Mouse (Mus musculus) mesoderm, embryonic 11.5 days (tissue): ENCODE measurements around the gene Usp42.

Experiments
- DNase-seq: peaks from one replicate; pipeline ENCODE4 v3.0.0-alpha.2; 2012; ENCODE audit warnings: low read depth, low spot score

Gene Usp42

GRCm38 (mm10) chr5:143690392-143690791 lies 41.7 kb downstream of the Usp42 start:
- no peak for DNase-seq

GRCm38 (mm10) chr5:143687589-143687988 lies 44.5 kb downstream of the Usp42 start:
- DNase-seq = no peak

DNA sequence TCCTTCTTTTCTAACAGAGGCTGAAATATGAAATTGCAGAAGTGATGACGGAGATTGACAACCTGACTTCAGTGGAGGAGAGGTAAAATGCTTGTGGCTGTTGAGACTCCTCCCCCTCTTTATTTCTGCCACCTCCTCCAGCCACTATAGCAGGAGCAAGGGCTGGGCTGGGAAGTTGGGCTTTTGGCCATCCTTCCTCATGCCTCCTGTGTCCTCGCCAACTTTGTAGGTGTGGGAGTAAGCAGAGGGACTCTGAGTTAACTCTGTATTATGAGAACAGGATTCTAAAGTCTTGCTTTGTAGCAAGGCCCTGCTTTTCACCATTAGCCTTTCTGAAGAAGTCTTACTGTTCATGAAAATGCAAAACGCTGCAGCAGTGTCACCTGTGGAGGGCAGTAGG lies 45.6 kb downstream of the Usp42 start:
- no peak for DNase-seq

GRCm38 (mm10) chr5:143684911-143685390 lies 47.1 kb downstream of the Usp42 start:
- DNase-seq = no peak

GRCm38 (mm10) chr5:143683696-143684095 lies 48.4 kb downstream of the Usp42 start:
- peak; percentile 28 for DNase-seq

DNA sequence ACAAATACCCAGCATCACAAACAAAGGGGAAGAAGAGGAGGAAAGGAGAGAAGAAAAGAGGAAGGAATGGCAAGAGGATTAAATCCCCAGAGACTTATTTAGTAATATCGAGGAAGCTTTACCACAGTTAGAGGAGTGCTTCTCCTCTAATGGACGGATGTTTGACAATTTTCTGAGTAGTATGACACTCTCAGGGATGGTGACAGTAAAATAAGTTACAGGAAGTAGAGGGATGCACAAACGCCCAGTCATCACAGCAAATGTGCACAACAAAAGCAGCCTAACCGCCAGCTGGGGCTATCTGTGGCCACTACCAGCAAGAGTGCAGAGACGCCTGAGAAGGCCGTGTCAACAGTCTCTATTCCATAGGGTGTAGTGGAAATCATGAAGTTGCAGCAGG lies 52.4 kb downstream of the Usp42 start:
- DNase-seq = no peak

DNA sequence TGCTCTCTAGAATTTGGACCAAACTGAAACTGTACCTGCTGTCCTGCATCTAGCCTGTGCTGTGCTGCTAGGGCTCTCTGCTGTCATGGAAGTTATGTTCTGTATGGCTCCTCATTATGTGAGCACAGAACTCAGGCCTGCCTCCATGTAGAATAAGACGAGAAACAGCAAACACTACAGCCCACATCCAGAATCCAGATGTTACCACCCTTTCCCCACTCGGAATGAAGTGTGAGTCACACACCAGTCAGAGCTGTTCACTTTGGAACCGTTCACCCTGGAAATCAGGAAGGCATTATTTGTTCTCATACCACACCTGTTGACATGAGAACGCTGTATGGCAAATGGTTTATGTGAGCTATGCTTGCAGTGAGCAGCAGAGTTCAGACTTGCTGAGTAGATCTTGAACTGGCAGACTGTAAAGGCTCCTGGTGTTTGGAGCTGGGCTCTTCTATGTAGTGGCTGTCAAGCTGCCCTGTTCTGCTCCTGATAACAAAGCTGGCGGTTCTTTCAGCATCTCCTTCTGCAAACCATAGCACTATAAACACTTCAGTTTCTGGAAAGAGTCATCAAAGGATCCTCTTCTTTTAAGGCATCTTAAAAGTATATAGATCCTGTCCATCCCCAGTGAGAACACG lies 53.3 kb downstream of the Usp42 start:
- no peak for DNase-seq

- DNase-seq = no peak
These were observed 54.7 kb downstream of the Usp42 start for GRCm38 (mm10) chr5:143677363-143677762.

- DNase-seq = no peak
These were observed 55.7 kb downstream of the Usp42 start for GRCm38 (mm10) chr5:143676218-143676985.

GRCm38 (mm10) chr5:143674576-143674975 lies 57.5 kb downstream of the Usp42 start:
- DNase-seq = peak; percentile 26

DNA sequence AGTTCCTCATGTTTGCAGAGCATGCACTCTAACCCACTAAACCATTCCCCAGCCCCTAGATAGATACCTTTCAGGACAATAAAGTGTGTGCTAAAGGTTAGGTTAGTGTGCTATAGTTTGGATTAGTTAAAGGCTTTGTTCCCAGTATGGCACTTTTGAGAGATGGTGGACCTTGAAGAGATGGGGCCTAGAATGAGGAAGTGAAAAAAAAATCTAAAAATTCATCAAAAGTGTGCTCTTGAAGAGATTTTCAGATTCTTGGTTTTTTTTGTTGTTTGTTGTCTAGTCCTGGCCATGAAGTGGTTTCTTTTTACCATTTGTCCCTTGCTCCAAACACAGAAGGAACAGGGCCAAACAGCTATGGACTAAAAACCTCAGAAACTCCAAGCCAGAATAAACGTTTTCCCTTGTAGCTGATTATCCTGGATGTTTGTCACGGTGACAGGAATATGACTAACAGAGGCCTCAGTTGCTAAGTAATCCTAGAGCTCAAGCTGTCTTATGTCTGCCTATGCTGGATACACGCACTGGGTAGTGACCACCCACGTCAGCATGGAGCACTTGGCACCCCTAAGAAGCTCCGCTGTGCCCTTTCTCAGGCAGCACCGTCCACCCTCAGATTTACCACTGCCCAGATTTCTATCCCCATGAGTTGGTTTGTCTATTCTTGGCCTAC lies 61.2 kb downstream of the Usp42 start:
- no peak for DNase-seq

DNA sequence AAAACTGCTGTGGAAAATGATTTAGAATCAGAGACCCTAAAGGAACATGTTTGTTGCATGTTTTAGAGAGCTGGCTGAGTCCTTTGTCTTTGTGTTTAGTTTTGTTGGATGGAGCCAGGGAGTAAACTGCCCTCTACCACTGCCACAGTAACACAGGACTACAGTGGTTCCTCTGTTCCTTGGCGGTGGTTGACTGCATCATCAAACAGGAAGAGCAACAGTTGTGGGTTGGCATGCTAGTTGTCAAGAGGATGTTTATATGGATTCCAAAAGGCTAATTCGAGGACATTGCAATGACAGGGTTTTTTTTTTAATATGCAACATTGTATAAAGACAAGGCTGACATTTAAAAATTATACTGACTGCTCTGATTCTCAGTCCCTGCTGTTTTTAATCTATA lies 62.2 kb downstream of the Usp42 start:
- DNase-seq = no peak

DNA sequence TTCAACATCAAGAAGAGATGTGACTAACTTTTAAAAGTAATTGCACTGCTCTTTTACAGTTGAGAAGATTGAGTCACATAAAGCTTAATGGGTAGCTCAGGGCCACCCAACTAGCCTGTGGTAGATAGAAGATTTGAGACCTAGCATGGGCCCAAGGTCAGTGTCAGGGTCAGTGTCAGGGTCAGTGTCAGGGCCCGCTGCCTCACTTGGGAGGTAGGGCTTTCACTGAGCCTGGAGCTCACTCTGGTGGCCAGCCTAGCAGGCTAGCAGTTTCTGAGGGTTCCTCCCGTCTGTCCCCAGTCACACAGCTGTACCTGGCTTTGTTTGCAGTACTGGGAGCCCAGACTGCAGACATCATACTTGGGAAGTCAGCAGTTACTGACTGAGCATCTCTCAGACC lies 62.7 kb downstream of the Usp42 start:
- DNase-seq = no peak

DNA sequence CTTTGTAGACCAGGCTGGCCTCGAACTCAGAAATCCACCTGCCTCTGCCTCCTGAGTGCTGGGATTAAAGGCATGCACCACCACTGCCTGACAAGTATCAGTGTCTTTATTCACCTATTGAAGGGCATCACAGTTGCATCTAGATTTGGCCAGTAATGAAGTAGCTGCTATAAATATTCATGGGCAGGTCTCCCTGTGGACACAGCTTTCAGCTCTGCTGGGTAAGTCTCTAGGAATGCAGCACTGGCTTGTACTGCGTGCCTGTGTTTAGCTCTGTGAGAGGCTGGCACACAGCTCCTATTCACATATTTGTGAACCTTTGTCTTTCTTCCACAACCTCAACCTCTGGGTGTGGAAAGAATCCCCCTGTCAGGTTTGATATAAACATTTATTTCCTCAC lies 63.2 kb downstream of the Usp42 start:
- peak; percentile 26 for DNase-seq

DNA sequence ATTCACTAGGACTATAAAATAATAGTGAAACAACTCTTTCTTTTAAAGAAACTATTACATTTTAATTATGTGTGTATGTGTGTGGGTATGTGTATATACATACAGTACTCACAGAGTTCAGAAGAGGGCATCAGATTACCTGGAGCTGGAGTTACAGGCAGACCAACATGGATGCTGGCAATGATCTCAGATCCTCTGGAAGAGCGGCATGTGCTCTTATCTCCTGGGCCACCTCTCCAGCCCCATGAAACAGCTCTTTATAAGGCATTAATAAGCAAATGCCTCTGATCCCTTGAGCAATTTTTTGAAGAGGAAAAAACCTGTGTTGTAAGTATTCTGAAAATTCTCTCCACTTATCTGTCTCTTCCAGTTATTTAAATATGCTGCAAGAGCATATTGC lies 66.1 kb downstream of the Usp42 start:
- no peak for DNase-seq

DNA sequence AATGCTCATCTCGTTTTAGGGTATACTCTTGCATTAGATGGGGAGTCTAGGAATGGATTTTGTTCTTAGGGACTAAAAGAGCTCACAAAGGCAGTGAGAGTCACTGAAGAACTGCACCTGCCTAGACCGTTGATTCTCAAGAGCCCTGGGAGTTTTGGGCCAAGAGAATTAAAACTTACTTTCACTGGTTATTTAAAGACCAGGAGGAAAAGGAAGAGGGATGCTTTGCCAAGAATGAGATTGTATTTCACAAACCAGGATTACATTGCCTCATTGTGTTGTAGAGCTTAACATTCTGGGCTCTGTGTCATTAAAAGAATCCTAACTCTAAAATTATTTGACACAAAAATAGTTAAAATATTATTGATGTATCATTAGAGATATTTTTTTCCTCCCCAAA lies 66.5 kb downstream of the Usp42 start:
- no peak for DNase-seq

DNA sequence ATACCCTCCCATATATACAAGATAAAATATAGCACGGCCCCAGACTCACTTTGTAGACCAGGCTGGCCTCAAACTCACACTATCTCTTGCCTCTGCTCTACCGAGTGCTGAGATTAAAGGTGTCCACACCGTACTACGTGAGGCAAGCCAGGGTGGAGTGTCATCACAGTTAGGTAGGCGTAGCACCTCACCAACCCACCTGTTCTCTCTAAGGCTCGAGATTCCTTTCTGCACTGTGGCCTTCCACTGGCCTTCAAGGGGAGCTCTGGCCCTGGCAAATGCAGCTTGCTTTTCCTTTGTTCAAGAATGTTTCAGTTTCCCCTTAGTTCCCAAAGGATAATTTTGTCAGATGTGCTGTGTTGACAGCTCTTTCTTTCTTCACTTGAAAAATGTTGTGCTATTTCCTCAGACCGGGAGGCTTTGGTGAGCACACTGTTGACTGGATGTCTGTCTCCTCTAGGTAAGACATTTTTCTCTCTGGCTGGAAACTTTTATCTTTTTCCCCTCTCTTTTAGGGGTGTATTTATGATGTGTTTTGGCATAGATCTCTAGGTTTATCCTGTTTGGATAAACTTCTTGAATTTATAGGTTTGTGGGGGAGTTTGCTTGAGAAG lies 68.9 kb downstream of the Usp42 start:
- peak; percentile 23 for DNase-seq
